ENCODE assay signal across 12 mouse cellular contexts in genomic region chr13:78795228-78795627, GRCm38 (mm10).
"Had no signal": no experiment of that assay in that cellular context is flagged by ENCODE, and none has a peak within 500 bp of the region (broad histone marks: within the 10 kb centered on the region; RNA-seq: fewer than 3 reads in every experiment).

No protein-coding gene starts in this region.

- H3K4me1 ChIP-seq: limb, embryonic 10.5 days; liver, embryonic 15.5 days; midbrain, embryonic 12.5 days had no signal

- H3K4me3 ChIP-seq: left cerebral cortex, adult 2 months; limb, embryonic 10.5 days; liver, embryonic 15.5 days; midbrain, embryonic 12.5 days had no signal

- H3K4me2 ChIP-seq: liver, embryonic 11.5 days; liver, embryonic 15.5 days; midbrain, embryonic 12.5 days had no signal

- H3K9ac ChIP-seq: liver, embryonic 15.5 days; midbrain, embryonic 12.5 days had no signal

- H3K36me3 ChIP-seq: limb, embryonic 10.5 days; liver, embryonic 15.5 days; midbrain, embryonic 12.5 days had no signal

- ATAC-seq: lung, postnatal 0 days had no signal

- H3K27me3 ChIP-seq: liver, embryonic 15.5 days; midbrain, embryonic 12.5 days had no signal

- H3K27ac ChIP-seq: left cerebral cortex, adult 2 months; limb, embryonic 10.5 days; liver, embryonic 15.5 days; midbrain, embryonic 12.5 days; stomach, postnatal 0 days had no signal

- DNase-seq: kidney, adult 9 months; lung, adult 2 months; lung, postnatal 36 days; thymus, adult 18-20 months; thymus, postnatal 14 days had no signal

- H3K9me3 ChIP-seq: limb, embryonic 10.5 days; liver, embryonic 15.5 days; midbrain, embryonic 12.5 days had no signal
